8 mouse cellular contexts compared by ENCODE assay signal in the genomic region with DNA sequence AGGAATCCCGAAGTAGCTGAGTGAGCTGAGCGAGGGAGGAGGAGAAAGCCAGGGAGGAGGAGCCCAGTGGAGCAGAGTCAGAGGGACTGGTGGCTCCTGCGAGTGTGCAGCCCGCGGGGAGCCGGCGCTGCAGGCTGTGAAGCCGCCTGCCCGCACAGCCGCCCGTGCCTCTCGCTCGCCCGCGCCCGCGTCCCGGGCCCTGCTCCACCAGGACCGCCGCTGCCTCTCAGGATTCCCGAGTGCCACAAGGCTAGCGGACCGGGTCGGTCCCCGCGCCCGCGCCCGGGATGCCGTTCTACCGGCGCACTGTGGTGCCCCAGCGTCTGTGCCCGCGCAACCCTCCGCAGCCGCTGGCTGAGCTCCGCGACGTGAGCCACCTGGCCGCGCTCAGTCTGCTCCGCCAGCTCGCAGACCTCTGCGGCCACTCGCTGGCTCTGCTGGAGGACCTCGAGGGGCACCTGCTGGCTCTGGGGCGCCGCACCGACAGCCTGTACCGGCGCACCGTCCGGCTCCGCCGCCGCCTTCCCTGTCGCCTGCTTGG. TPM values are rescaled to one million over a fixed set of nuclear protein-coding genes. Genes with fewer than 3 reads are reported as not detected.
DNase-seq lines count a peak whose midpoint lies in the region; ATAC-seq lines count a peak whose summit lies in the region.

A gene (plus strand): TSS at position 105 of the 541 bp plus-strand sequence.

- peak; percentile 72 for DNase-seq in R1 (ENCODE audit: low read depth, low spot score)
- peak; percentile 54 for DNase-seq in cerebellum, adult 9-10 months
- DNase-seq in gastrocnemius, adult 18-20 months (ENCODE audit: low spot score), result peak; percentile 22
- DNase-seq in left cerebral cortex, adult 8-10 months (ENCODE audit: low spot score in 2 of 2), result peak in 1 of 2 experiments; percentile 19
- peak; percentile 42 for DNase-seq in lung, postnatal 36 days
- peak; percentile 3 for DNase-seq in retina, postnatal 7 days (ENCODE audit: low read depth, low spot score)
- DNase-seq in natural killer cell, adult 2 months (ENCODE audit: low spot score in 2 of 2), result no peak

- H3K9me3 ChIP-seq in hindbrain, embryonic 15.5 days, result no peaks in the 10 kb centered on the region

- peak within 1 kb of the TSS; percentile 70 for H3K4me2 ChIP-seq in hindbrain, embryonic 15.5 days

- H3K4me1 ChIP-seq in hindbrain, embryonic 15.5 days (replicated peaks), result 0 out of 2 replicates have a peak, but pooled peaks cover 3% of the 10 kb centered on the region

- H3K27me3 ChIP-seq in hindbrain, embryonic 15.5 days, result peaks cover 59% of the 10 kb centered on the region

- H3K4me3 ChIP-seq in hindbrain, embryonic 15.5 days, result peak within 1 kb of the TSS; percentile 48

- no peak within 1 kb of the TSS for H3K27ac ChIP-seq in hindbrain, embryonic 15.5 days (replicated peaks)

- WGBS in hindbrain, embryonic 15.5 days, result 22% methylated on average over 48 of the region's 58 CpGs

- peak within 1 kb of the TSS; percentile 18 for H3K9ac ChIP-seq in hindbrain, embryonic 15.5 days

- ATAC-seq in hindbrain, embryonic 15.5 days (ENCODE audit: low FRiP score, low read depth), result peak; percentile 79

- H3K36me3 ChIP-seq in hindbrain, embryonic 15.5 days, result no peaks in the 10 kb centered on the region

RNA-seq across cellular contexts. Expression of the gene that starts here (rescaled TPM):
- total RNA-seq in gastrocnemius, adult 18-20 months (2021), result 1 to 10 TPM; 1.4 to 2.8 TPM
- 6.4 and 7.3 TPM in 2 replicates for polyA plus RNA-seq in hindbrain, embryonic 15.5 days (2015; fragmentation: Nextera tagmentation; extraction: Ambion mirVana)
- total RNA-seq in left cerebral cortex, adult 8-10 months (2022), result 10 to 100 TPM; 36.2 to 44.7 (median 41.9) TPM

Comparison
In these comparisons a context has a peak if more than half of its experiments do, and no peak if none do; other contexts are left out.
1. RNA of the gene that starts here (total RNA-seq): 36.2 to 44.7 TPM in left cerebral cortex, adult 8-10 months; 1.4 to 2.8 TPM in gastrocnemius, adult 18-20 months; every median in the first group is over 4 times any median in the second.
2. DNase-seq: peak in R1 (single experiment), cerebellum, adult 9-10 months (single experiment), gastrocnemius, adult 18-20 months (single experiment), lung, postnatal 36 days (single experiment) and retina, postnatal 7 days (single experiment); none in natural killer cell, adult 2 months (0 of 2).